Mouse (Mus musculus) forebrain, embryonic 10.5 days (tissue): ENCODE measurements around the gene Camkk1. TPM values are rescaled to one million over a fixed set of nuclear protein-coding genes. Genes with fewer than 3 reads are reported as not detected.
A peak's percentile ranks its signal among the peaks of the same experiment; 100 is the strongest.

Experiments used
- DNase-seq: peaks from one replicate; pipeline ENCODE4 v3.0.0-alpha.2; 2017; ENCODE audit warnings: low spot score; ENCODE audit errors: extremely low spot score
- H3K27ac ChIP-seq: fragments of 300-500 bp; sonication (generic); 2 replicates; pipeline ENCODE4 v1.5.1; 2016; ENCODE audit warnings: mild to moderate bottlenecking
- H3K27me3 ChIP-seq: fragments of 300-500 bp; sonication (generic); 2 replicates; pipeline ENCODE4 v1.6.1; 2016; ENCODE audit warnings: mild to moderate bottlenecking; ENCODE audit not compliant: poor library complexity, severe bottlenecking
- H3K36me3 ChIP-seq: fragments of 300-500 bp; sonication (generic); replicated peaks from 2 replicates; pipeline ENCODE4 v1.6.1; 2016; ENCODE audit warnings: mild to moderate bottlenecking, moderate library complexity
- H3K4me1 ChIP-seq: fragments of 300-500 bp; sonication (generic); 2 replicates; pipeline ENCODE4 v1.6.1; 2016
- H3K4me3 ChIP-seq: fragments of 300-500 bp; sonication (generic); 2 replicates; pipeline ENCODE4 v1.5.1; 2016; ENCODE audit warnings: mild to moderate bottlenecking, moderate library complexity
- H3K9me3 ChIP-seq: fragments of 300-500 bp; sonication (generic); 2 replicates; pipeline ENCODE4 v1.6.1; 2016; ENCODE audit warnings: mild to moderate bottlenecking, moderate library complexity
- WGBS: fragments of 180-500 bp; shearing (Covaris S2); methylation state at CpG from one replicate; pipeline ENCODE4 v1.1.7; 2016; 5-methylcytosine and 5-hydroxymethylcytosine counted together
- polyA plus RNA-seq: library from polyadenylated mRNA; unstranded; fragments of >200 nt; fragmentation: Nextera tagmentation; extraction: Ambion mirVana; gene quantifications from 2 replicates; pipeline ENCODE4 v1.2.1, GENCODE M21; 2016

Gene Camkk1
- polyA plus RNA-seq, 1 experiment from 2014 or later = 4.6 TPM

- no peak overlapping the region for H3K27ac ChIP-seq
- 65% methylated on average over 4 of the region's 4 CpGs for WGBS
- no peak for DNase-seq
- peaks cover 26% of the 10 kb centered on the region for H3K4me1 ChIP-seq
- no peak overlapping the region for H3K4me3 ChIP-seq
- no peaks in the 10 kb centered on the region; the same call in 1 of the 2 replicates for H3K36me3 ChIP-seq
- H3K9me3 ChIP-seq = no peaks in the 10 kb centered on the region
- H3K27me3 ChIP-seq = no peaks in the 10 kb centered on the region
These were observed 26.0 kb downstream of the Camkk1 start for GRCm38 (mm10) chr11:73044789-73045188.

- peak; percentile 95 for DNase-seq
- no peaks in the 10 kb centered on the region for H3K27me3 ChIP-seq
- WGBS = under 1% methylated on average over 39 of the region's 39 CpGs
These were observed 28.8 kb downstream of the Camkk1 start, which contains the start of gene Ncbp3 for GRCm38 (mm10) chr11:73047542-73047996. Ncbp3 (plus strand) TSS chr11:73047783.

GRCm38 (mm10) chr11:73048030-73048876 is 29.4 kb downstream of the Camkk1 start:
- H3K9me3 ChIP-seq = no peaks in the 10 kb centered on the region
- no peaks in the 10 kb centered on the region for H3K27me3 ChIP-seq
- no peak for DNase-seq
- peak overlapping the region; percentile 93 for H3K4me3 ChIP-seq
- peak overlapping the region; percentile 97 for H3K27ac ChIP-seq
- WGBS = 2% methylated on average over 55 of the region's 55 CpGs
- peaks cover 33% of the 10 kb centered on the region for H3K36me3 ChIP-seq
- H3K4me1 ChIP-seq = peaks cover 26% of the 10 kb centered on the region

More at GRCm38 (mm10) chr11:73047542-73047996, 28.8 kb downstream of the Camkk1 start, which contains the start of gene Ncbp3:
- peaks cover 26% of the 10 kb centered on the region for H3K36me3 ChIP-seq
- H3K27ac ChIP-seq = peak within 1 kb of the TSS; percentile 97
- H3K4me1 ChIP-seq = peaks cover 26% of the 10 kb centered on the region
- peak within 1 kb of the TSS; percentile 93 for H3K4me3 ChIP-seq
- H3K9me3 ChIP-seq = no peaks in the 10 kb centered on the region

- Histone ChIP-seq H3K36me3 (peaks cover 44% of the 10 kb centered on the region), H3K4me1 (peaks cover 17% of the 10 kb centered on the region), H3K27ac (no peak overlapping the region), H3K4me3 (peak overlapping the region; percentile 93), H3K9me3 (no peaks in the 10 kb centered on the region), H3K27me3 (no peaks in the 10 kb centered on the region)
- peak; percentile 75 for DNase-seq
- 4% methylated on average over 4 of the region's 4 CpGs for WGBS
These were observed 30.5 kb downstream of the Camkk1 start for GRCm38 (mm10) chr11:73049335-73049734.

- 89% methylated on average over 1 of the region's 1 CpGs for WGBS
- Histone ChIP-seq H3K27me3 (no peaks in the 10 kb centered on the region), H3K27ac (no peak overlapping the region), H3K36me3 (peaks cover 78% of the 10 kb centered on the region), H3K4me3 (no peak overlapping the region), H3K4me1 (peaks cover 11% of the 10 kb centered on the region), H3K9me3 (no peaks in the 10 kb centered on the region)
- DNase-seq = no peak
These were observed 34.0 kb downstream of the Camkk1 start for GRCm38 (mm10) chr11:73052795-73053194.

GRCm38 (mm10) chr11:73057701-73058100 is 38.9 kb downstream of the Camkk1 start:
- Histone ChIP-seq H3K9me3 (no peaks in the 10 kb centered on the region), H3K4me1 (no peaks in the 10 kb centered on the region), H3K27ac (no peak overlapping the region), H3K27me3 (no peaks in the 10 kb centered on the region), H3K4me3 (no peak overlapping the region), H3K36me3 (peaks cover 95% of the 10 kb centered on the region)
- DNase-seq = no peak
- WGBS = 94% methylated on average over 5 of the region's 5 CpGs

- H3K27me3 ChIP-seq = no peaks in the 10 kb centered on the region
- WGBS = 89% methylated on average over 3 of the region's 3 CpGs
- H3K9me3 ChIP-seq = no peaks in the 10 kb centered on the region
- no peak overlapping the region for H3K27ac ChIP-seq
- peaks cover 82% of the 10 kb centered on the region for H3K36me3 ChIP-seq
- no peaks in the 10 kb centered on the region for H3K4me1 ChIP-seq
- no peak for DNase-seq
- no peak overlapping the region for H3K4me3 ChIP-seq
These were observed 40.8 kb downstream of the Camkk1 start for GRCm38 (mm10) chr11:73059630-73060029.

- DNase-seq = no peak
- Histone ChIP-seq H3K27ac (no peak overlapping the region), H3K36me3 (peaks cover 76% of the 10 kb centered on the region), H3K27me3 (no peaks in the 10 kb centered on the region), H3K4me1 (no peaks in the 10 kb centered on the region), H3K9me3 (no peaks in the 10 kb centered on the region), H3K4me3 (no peak overlapping the region)
- 95% methylated on average over 3 of the region's 3 CpGs for WGBS
These were observed 42.6 kb downstream of the Camkk1 start for GRCm38 (mm10) chr11:73061413-73061812.

GRCm38 (mm10) chr11:73071839-73072238 is 53.0 kb downstream of the Camkk1 start:
- Histone ChIP-seq H3K36me3 (peaks cover 98% of the 10 kb centered on the region), H3K4me3 (no peak overlapping the region), H3K9me3 (no peaks in the 10 kb centered on the region), H3K27me3 (no peaks in the 10 kb centered on the region), H3K27ac (no peak overlapping the region), H3K4me1 (no peaks in the 10 kb centered on the region)
- no peak for DNase-seq
- WGBS = 86% methylated on average over 3 of the region's 3 CpGs

GRCm38 (mm10) chr11:73076295-73076694 is 57.5 kb downstream of the Camkk1 start:
- no peak for DNase-seq
- Histone ChIP-seq H3K36me3 (peaks cover 98% of the 10 kb centered on the region), H3K4me3 (no peak overlapping the region), H3K27ac (no peak overlapping the region), H3K4me1 (no peaks in the 10 kb centered on the region), H3K9me3 (no peaks in the 10 kb centered on the region), H3K27me3 (no peaks in the 10 kb centered on the region)
- 98% methylated on average over 4 of the region's 4 CpGs for WGBS

- H3K36me3 ChIP-seq = peaks cover 99% of the 10 kb centered on the region
These were observed 57.9 kb downstream of the Camkk1 start for GRCm38 (mm10) chr11:73076733-73077132.

GRCm38 (mm10) chr11:73077211-73077720 is 58.5 kb downstream of the Camkk1 start:
- DNase-seq = no peak
- H3K27me3 ChIP-seq = no peaks in the 10 kb centered on the region
- peaks cover 99% of the 10 kb centered on the region for H3K36me3 ChIP-seq
- H3K4me3 ChIP-seq = no peak overlapping the region
- H3K4me1 ChIP-seq = no peaks in the 10 kb centered on the region
- no peak overlapping the region for H3K27ac ChIP-seq
- H3K9me3 ChIP-seq = no peaks in the 10 kb centered on the region
- 84% methylated on average over 6 of the region's 6 CpGs for whole genome bisulfite sequencing

More at GRCm38 (mm10) chr11:73076733-73077132, 57.9 kb downstream of the Camkk1 start:
- no peak for DNase-seq
- no peak overlapping the region for H3K4me3 ChIP-seq
- no peaks in the 10 kb centered on the region for H3K27me3 ChIP-seq
- no peak overlapping the region for H3K27ac ChIP-seq
- 90% methylated on average over 4 of the region's 4 CpGs for WGBS
- no peaks in the 10 kb centered on the region for H3K4me1 ChIP-seq
- H3K9me3 ChIP-seq = no peaks in the 10 kb centered on the region

GRCm38 (mm10) chr11:73078615-73079014 is 59.8 kb downstream of the Camkk1 start:
- DNase-seq = no peak
- no peak overlapping the region for H3K27ac ChIP-seq
- H3K4me3 ChIP-seq = no peak overlapping the region
- no peaks in the 10 kb centered on the region for H3K27me3 ChIP-seq
- no peaks in the 10 kb centered on the region for H3K9me3 ChIP-seq
- peaks cover 94% of the 10 kb centered on the region for H3K36me3 ChIP-seq
- H3K4me1 ChIP-seq = no peaks in the 10 kb centered on the region
- 96% methylated on average over 8 of the region's 8 CpGs for WGBS
